Mouse (Mus musculus) intestine, embryonic 16.5 days (tissue): ENCODE measurements around the gene Cldn34a. TPM values are rescaled to one million over a fixed set of nuclear protein-coding genes. Genes with fewer than 3 reads are reported as not detected.
"Not testable (repeated sequence)": the region's sequence is repeated elsewhere in the genome, so short reads cannot be mapped to it uniquely, and the experiment has no call there.

Experiments
- ATAC-seq: fragments of 200-750 bp; cut with Nextera tagmentation; 2 replicates; pipeline ENCODE4 v1.8.0; 2017; ENCODE audit warnings: moderate TSS enrichment, moderate library complexity
- H3K27ac ChIP-seq: fragments of 300-500 bp; sonication (generic); 2 replicates; pipeline ENCODE4 v1.5.1; 2014; ENCODE audit warnings: mild to moderate bottlenecking, low read length
- H3K27me3 ChIP-seq: fragments of 300-500 bp; sonication (generic); replicated peaks from 2 replicates; pipeline ENCODE4 v1.6.1; 2014; ENCODE audit warnings: low read length, control low read depth, mixed read lengths; ENCODE audit not compliant: control insufficient read depth, insufficient read depth
- H3K36me3 ChIP-seq: fragments of 300-500 bp; sonication (generic); 2 replicates; pipeline ENCODE4 v1.6.1; 2014; ENCODE audit warnings: low read length, control low read depth; ENCODE audit not compliant: control insufficient read depth, insufficient read depth
- H3K4me1 ChIP-seq: fragments of 300-500 bp; sonication (generic); 2 replicates; pipeline ENCODE4 v1.6.1; 2014; ENCODE audit warnings: low read length, control low read depth, mixed read lengths; ENCODE audit not compliant: control insufficient read depth, insufficient read depth
- H3K4me2 ChIP-seq: fragments of 300-500 bp; sonication (generic); 2 replicates; pipeline ENCODE4 v1.6.1; 2014; ENCODE audit warnings: low read depth, low read length, control low read depth
- H3K4me3 ChIP-seq: fragments of 300-500 bp; sonication (generic); 2 replicates; pipeline ENCODE4 v1.5.1; 2014; ENCODE audit warnings: mild to moderate bottlenecking, low read length
- H3K9ac ChIP-seq: fragments of 300-500 bp; sonication (generic); 2 replicates; pipeline ENCODE4 v1.6.1; 2014; ENCODE audit warnings: low read depth, low read length
- H3K9me3 ChIP-seq: fragments of 300-500 bp; sonication (generic); 2 replicates; pipeline ENCODE4 v1.6.1; 2016; ENCODE audit warnings: low read length, control low read depth; ENCODE audit not compliant: control insufficient read depth
- WGBS: fragments of 180-500 bp; shearing (Covaris S2); extraction: QIAGEN DNeasy Blood & Tissue Kit; methylation state at CpG from one replicate; pipeline ENCODE4 v1.1.7; 2014; 5-methylcytosine and 5-hydroxymethylcytosine counted together
- polyA plus RNA-seq: library from polyadenylated mRNA; unstranded; fragments of >200 nt; fragmentation: Nextera tagmentation; extraction: Ambion mirVana; gene quantifications from 2 replicates; pipeline ENCODE4 v1.2.1, GENCODE M21; 2015

The Cldn34a gene
- polyA plus RNA-seq: not detected in 2 replicates

DNA sequence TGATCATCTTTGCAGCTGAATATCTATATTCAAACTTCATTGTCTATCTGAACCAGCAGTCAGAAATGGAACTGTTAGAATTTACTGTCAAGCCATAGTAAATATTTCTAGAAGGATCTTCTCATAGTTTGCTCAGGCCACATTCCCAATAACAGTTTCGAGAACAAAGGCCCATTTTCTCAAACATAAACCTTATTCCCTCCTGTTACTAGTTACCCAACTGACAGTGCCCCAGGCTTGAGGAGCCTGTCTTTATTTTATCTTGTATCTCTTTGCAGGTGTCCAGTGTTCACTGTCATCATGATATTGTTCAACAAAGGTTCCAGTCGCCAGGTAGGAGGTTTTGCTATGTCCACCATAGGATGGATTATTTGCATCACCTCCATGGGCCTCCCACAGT, at the start of gene Cldn34a:
TSS of gene Cldn34a (plus strand) at position 301 of the 400 bp plus-strand sequence.
- 0 out of 2 replicates have a peak, but pooled peaks cover 2% of the 10 kb centered on the region for H3K27me3 ChIP-seq
- no peak within 1 kb of the TSS for H3K4me3 ChIP-seq
- no peaks in the 10 kb centered on the region for H3K4me1 ChIP-seq
- no peaks in the 10 kb centered on the region for H3K9me3 ChIP-seq
- no peak for ATAC-seq
- H3K9ac ChIP-seq: no peak within 1 kb of the TSS
- WGBS: 80% methylated on average over 2 of the region's 2 CpGs
- H3K27ac ChIP-seq: no peak within 1 kb of the TSS
- H3K4me2 ChIP-seq: no peak within 1 kb of the TSS
- H3K36me3 ChIP-seq: no peaks in the 10 kb centered on the region

DNA sequence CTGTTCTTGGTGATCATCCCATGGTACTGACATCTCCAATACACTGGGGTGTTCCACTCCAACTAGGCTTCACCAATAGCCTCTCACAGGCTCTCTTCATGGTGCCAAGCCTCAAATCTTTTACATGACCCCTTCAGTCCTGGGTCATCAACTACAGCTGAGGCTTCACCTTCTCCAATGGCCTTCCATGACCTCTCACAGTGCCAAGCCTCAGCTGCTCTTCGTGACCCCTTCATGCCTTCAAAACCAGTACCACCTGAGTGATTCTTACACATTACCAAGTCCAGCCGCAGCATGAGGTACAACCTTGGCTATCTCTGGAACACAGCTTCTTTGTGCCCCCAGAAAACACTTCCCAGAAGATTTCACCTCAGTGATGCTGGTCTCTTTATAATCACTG, 44.5 kb upstream of the Cldn34a start:
- not testable (repeated sequence) for H3K27me3 ChIP-seq, ATAC-seq

DNA sequence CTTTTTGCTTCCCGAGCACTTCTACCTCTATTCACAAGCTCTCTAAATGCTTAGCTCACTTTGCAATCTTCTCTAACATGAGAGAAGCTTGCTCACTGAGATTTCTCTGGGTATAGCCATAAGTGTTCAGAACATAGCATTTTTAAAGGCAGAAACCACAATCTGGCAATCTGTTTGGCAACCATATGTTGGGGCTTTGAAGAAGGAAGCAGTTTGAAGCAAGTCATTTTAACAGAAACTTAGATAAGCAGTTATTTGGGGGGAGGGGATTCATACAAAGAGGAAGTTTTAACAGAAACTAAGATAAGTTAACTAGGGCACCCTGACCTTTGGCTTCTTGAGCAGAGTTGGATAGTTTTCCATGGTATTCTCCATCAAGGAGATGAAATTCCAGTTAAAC, 17.4 kb upstream of the Cldn34a start:
- Histone ChIP-seq H3K4me2 (no peak overlapping the region), H3K36me3 (no peaks in the 10 kb centered on the region), H3K4me3 (no peak overlapping the region), H3K9me3 (no peaks in the 10 kb centered on the region), H3K9ac (no peak overlapping the region), H3K27ac (no peak overlapping the region), H3K4me1 (no peaks in the 10 kb centered on the region), H3K27me3 (peaks cover 4% of the 10 kb centered on the region; the same call in 1 of the 2 replicates)
- ATAC-seq: 0 out of 2 replicates have a peak, but pooled peaks have one; percentile 28
- 72% methylated on average over 1 of the region's 1 CpGs for WGBS

More for the DNA sequence above, 44.5 kb upstream of the Cldn34a start:
- not testable (repeated sequence) for H3K4me3 ChIP-seq, H3K9ac ChIP-seq, H3K27ac ChIP-seq, H3K36me3 ChIP-seq, H3K4me1 ChIP-seq, H3K9me3 ChIP-seq, H3K4me2 ChIP-seq
- WGBS: 86% methylated on average over 2 of the region's 2 CpGs

DNA sequence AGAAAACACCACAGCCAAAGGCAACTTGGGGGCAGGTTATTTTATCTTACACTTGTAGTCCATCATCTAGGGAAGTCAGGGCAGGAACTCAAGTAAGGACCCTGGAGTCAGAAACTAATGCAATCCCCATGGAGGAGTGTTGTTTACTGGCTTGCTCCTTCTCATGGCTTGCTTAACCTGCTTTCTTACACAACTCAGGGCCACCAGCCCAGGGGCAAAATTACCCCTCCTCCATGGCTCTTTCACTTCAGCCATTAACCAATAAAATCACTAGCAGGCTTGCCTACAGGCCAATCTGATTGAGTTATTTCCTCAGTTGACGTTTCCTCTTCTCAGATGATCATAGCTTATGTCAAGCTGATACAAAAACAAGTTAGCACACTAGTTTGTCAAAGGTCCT, 15.0 kb upstream of the Cldn34a start:
- ATAC-seq: no peak
- no peaks in the 10 kb centered on the region for H3K9me3 ChIP-seq
- WGBS: 69% methylated on average over 1 of the region's 1 CpGs
- H3K4me1 ChIP-seq: no peaks in the 10 kb centered on the region
- H3K27ac ChIP-seq: no peak overlapping the region
- H3K9ac ChIP-seq: no peak overlapping the region
- H3K4me2 ChIP-seq: no peak overlapping the region
- H3K4me3 ChIP-seq: no peak overlapping the region
- no peaks in the 10 kb centered on the region for H3K36me3 ChIP-seq
- H3K27me3 ChIP-seq: no peaks in the 10 kb centered on the region

DNA sequence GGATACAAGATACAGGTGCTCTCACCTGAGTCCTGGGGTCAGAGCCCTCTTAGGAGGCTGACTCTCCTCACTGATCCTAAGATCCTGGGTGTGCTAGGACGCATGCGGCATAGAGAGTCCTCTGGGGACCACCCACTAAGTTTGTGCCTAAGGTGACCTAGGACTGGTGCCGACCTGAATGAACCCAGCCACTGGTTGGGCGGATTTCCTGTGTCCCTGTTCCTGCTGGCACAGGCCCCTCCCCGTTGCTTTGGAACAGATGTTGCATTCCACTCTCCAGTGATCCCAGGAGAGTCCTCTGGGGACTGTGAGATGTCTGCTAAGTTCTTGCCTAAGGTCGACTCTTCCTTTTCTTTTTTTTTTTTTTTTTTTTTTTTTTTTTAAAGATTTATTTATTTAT, 5.7 kb upstream of the Cldn34a start:
- H3K36me3 ChIP-seq: no peaks in the 10 kb centered on the region
- no peak overlapping the region for H3K9ac ChIP-seq
- ATAC-seq: no peak
- no peak overlapping the region for H3K4me3 ChIP-seq
- no peak overlapping the region for H3K27ac ChIP-seq
- no peaks in the 10 kb centered on the region for H3K27me3 ChIP-seq
- no peaks in the 10 kb centered on the region for H3K4me1 ChIP-seq
- WGBS: 72% methylated on average over 6 of the region's 6 CpGs
- H3K4me2 ChIP-seq: no peak overlapping the region
- H3K9me3 ChIP-seq: no peaks in the 10 kb centered on the region

Other genes starting within 250 kb of the Cldn34a start
- gene Kantr, start 235.8 kb upstream of the Cldn34a start, polyA plus RNA-seq: 10.6 and 12.9 TPM in 2 replicates
- 19.7 and 21.5 TPM in 2 replicates for gene Tspyl2, start 220.9 kb upstream of the Cldn34a start, polyA plus RNA-seq
- 1.8 and 2.1 TPM in 2 replicates for gene Gpr173, start 194.6 kb upstream of the Cldn34a start, polyA plus RNA-seq
- 4.5 and 5.0 TPM in 2 replicates for gene Shroom2, start 206.1 kb downstream of the Cldn34a start, polyA plus RNA-seq
- gene Gpr143, start 218.6 kb downstream of the Cldn34a start, polyA plus RNA-seq: 0.11 TPM in 1 of 2 replicates, not detected in the other